Mouse (Mus musculus) neural tube, postnatal 0 days (tissue): ENCODE measurements around the gene Epha7. TPM values are rescaled to one million over a fixed set of nuclear protein-coding genes. Genes with fewer than 3 reads are reported as not detected.

Experiments used
- polyA plus RNA-seq: library from polyadenylated mRNA; unstranded; fragments of >200 nt; fragmentation: Nextera tagmentation; extraction: Ambion mirVana; gene quantifications from 2 replicates; pipeline ENCODE4 v1.2.1, GENCODE M21; 2015

Gene Epha7
- 23.9 and 25.5 TPM in 2 replicates for polyA plus RNA-seq

DNA sequence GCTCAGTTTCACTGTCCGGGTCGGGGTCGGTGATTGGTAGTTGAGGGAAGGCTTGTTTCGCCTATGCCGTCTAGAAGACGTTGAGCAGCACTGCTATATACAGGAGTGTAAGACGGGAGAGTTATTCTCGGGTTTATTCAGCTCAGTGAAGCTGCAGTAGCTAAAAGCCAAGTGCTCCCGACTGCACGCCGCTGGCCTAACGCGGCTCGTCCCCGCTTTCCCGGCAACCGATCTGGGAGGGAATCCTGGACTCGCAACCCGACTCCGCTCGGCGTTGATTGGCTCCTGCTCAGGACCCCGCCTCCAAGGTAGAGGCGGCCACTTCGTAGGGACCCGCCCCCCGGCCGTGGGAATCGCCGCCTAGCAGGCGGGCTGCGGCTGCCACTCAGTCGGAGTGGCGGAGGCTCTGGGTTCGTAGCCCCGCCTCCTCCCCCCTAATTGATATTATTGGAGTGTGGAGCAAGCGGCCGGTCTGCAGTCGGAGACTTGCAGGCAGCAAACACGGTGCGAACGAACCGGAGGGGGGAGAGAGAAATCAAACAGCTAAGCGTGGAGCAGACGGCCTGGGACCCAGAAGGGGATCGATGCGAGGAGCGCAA is at the start of gene Epha7:
Gene Epha7, plus strand, starts transcription at position 441 of the 599 bp plus-strand sequence.

